Mouse (Mus musculus) forelimb bud, embryonic 11.5 days (tissue): ENCODE results near the gene Foxo3.

ENCODE experiments used
- DNase-seq: peaks from one replicate; pipeline ENCODE4 v3.0.0-alpha.2; 2012; ENCODE audit warnings: low read depth, low spot score

Gene Foxo3

GRCm38 (mm10) chr10:42251749-42252323 lies 24.7 kb downstream of the Foxo3 start:
- no peak for DNase-seq

- DNase-seq = no peak
Measured at GRCm38 (mm10) chr10:42251203-42251602, 25.4 kb downstream of the Foxo3 start.

- no peak for DNase-seq
Measured at GRCm38 (mm10) chr10:42249965-42250364, 26.6 kb downstream of the Foxo3 start.

- no peak for DNase-seq
Measured at GRCm38 (mm10) chr10:42248644-42249043, 27.9 kb downstream of the Foxo3 start.

- no peak for DNase-seq
Measured at GRCm38 (mm10) chr10:42248156-42248555, 28.4 kb downstream of the Foxo3 start.

GRCm38 (mm10) chr10:42247125-42247816 lies 29.3 kb downstream of the Foxo3 start:
- no peak for DNase-seq

GRCm38 (mm10) chr10:42246483-42246882 lies 30.1 kb downstream of the Foxo3 start:
- DNase-seq = peak; percentile 18

GRCm38 (mm10) chr10:42245636-42246035 lies 30.9 kb downstream of the Foxo3 start:
- no peak for DNase-seq

GRCm38 (mm10) chr10:42245256-42245601 lies 31.3 kb downstream of the Foxo3 start:
- no peak for DNase-seq

- no peak for DNase-seq
Measured at GRCm38 (mm10) chr10:42244420-42245255, 31.9 kb downstream of the Foxo3 start.

- DNase-seq = no peak
Measured at GRCm38 (mm10) chr10:42243925-42244324, 32.6 kb downstream of the Foxo3 start.

GRCm38 (mm10) chr10:42242484-42242883 lies 34.1 kb downstream of the Foxo3 start:
- no peak for DNase-seq

- DNase-seq = no peak
Measured at GRCm38 (mm10) chr10:42241775-42242174, 34.8 kb downstream of the Foxo3 start.

- DNase-seq = no peak
Measured at GRCm38 (mm10) chr10:42239810-42240111, 36.8 kb downstream of the Foxo3 start.

GRCm38 (mm10) chr10:42238923-42239809 lies 37.4 kb downstream of the Foxo3 start:
- DNase-seq = no peak

- no peak for DNase-seq
Measured at GRCm38 (mm10) chr10:42238296-42238695, 38.3 kb downstream of the Foxo3 start.

- no peak for DNase-seq
Measured at GRCm38 (mm10) chr10:42237556-42237955, 39.0 kb downstream of the Foxo3 start.

GRCm38 (mm10) chr10:42235321-42235720 lies 41.2 kb downstream of the Foxo3 start:
- no peak for DNase-seq

GRCm38 (mm10) chr10:42232977-42233376 lies 43.6 kb downstream of the Foxo3 start:
- no peak for DNase-seq

GRCm38 (mm10) chr10:42231847-42232246 lies 44.7 kb downstream of the Foxo3 start:
- DNase-seq = no peak

GRCm38 (mm10) chr10:42231100-42231541 lies 45.4 kb downstream of the Foxo3 start:
- DNase-seq = no peak
